Mouse (Mus musculus): Measurements from ENCODE around the gene Pla2g2f. TPM values are rescaled to one million over a fixed set of nuclear protein-coding genes. Genes with fewer than 3 reads are reported as not detected.

Pla2g2f gene
- total and polyA plus RNA-seq, 3 experiments: not detected

DNA sequence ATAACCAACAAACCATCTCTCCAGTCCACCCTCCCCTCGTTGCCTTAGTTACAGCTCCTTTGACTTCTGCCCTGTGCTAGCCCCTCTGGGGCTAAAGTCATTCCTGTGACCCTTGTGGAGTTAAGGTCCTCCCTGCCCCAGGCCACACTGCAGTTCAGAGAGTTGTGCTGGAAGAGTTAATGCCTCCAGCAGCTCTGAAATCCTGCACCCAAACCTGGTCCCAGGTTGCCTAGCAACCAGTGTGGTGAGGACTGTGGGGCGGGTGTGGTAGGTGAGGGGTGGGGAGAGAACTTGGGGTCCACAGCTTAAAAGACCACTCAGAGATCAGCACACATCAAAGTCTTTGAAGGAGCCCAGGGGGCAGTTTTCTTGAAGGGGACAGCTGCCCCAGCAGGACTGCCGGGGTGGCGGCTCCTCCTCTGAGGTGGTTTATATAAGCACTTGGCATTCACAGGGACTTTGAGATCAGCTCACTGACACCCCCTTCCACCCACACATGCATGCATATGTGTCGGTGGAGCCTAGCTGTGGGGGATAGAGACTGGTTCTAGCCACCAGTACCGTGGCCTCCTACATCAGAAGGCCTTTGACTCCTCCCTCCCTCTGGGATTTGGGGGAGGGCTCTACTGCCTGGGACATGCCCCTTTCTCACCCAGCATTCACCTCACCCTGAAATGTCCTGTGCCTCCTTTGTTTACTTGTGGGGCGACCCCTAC is 18.1 kb downstream of the Pla2g2f start:
- no peak overlapping the region for H3K4me3 ChIP-seq (replicated peaks in 1 of 3; ENCODE audit: low read depth in 2 of 3, low read length in 2 of 3, poor library complexity in 1 of 3)
- H3K79me2 ChIP-seq (replicated peaks; ENCODE audit: control insufficient read depth, extremely low read depth, insufficient read depth, poor library complexity, severe bottlenecking): no peaks in the 10 kb centered on the region
- dilution Hi-C loops (cut with MboI; ENCODE audit: extremely low pct_ligation_motif_present, extremely low pct_unique_long_range_greater_than_20kb, low sequenced_read_pairs) (no loop called here), in situ Hi-C loops (cut with MboI; ENCODE audit: low pct_ligation_motif_present, low pct_unique_long_range_greater_than_20kb, low sequenced_read_pairs) (no loop called here)
- H3K36me3 ChIP-seq (replicated peaks in 1 of 2; ENCODE audit: control insufficient read depth in 1 of 2, insufficient read depth in 1 of 2, low read length in 1 of 2): no peaks in the 10 kb centered on the region
- H3K4me1 ChIP-seq (ENCODE audit: control insufficient read depth in 1 of 2, insufficient read depth in 2 of 2): no peaks in the 10 kb centered on the region
- no peak overlapping the region for H3K27ac ChIP-seq (ENCODE audit: insufficient read depth, low read depth)
- no peak overlapping the region for H3K9ac ChIP-seq (ENCODE audit: insufficient read depth, low read depth)
- TF ChIP-seq SIN3A (IDR thresholded peaks at IDR 0.05; ENCODE audit: low read length): no peak
- no peak for TF ChIP-seq TBP (conservative IDR thresholded peaks at IDR 0.05; ENCODE audit: low read depth, low read length)
- no peak for TF ChIP-seq SMC3 (IDR thresholded peaks at IDR 0.05; ENCODE audit: low read depth, low read length)
- TF ChIP-seq ZNF384 (IDR thresholded peaks at IDR 0.05; ENCODE audit: low read depth, low read length): no peak
- TF ChIP-seq MAX (IDR thresholded peaks at IDR 0.05; ENCODE audit: low read length): no peak
- TF ChIP-seq IRF4 (IDR thresholded peaks at IDR 0.05; ENCODE audit: low read depth, low read length): no peak
- no peak for TF ChIP-seq ZKSCAN1 (IDR thresholded peaks at IDR 0.05; ENCODE audit: borderline replicate concordance, low read depth, low read length)
- no peak for TF ChIP-seq MYC (IDR thresholded peaks at IDR 0.05; ENCODE audit: low read depth, low read length)
- TF ChIP-seq MXI1 (IDR thresholded peaks at IDR 0.05; ENCODE audit: low read depth, low read length): no peak
- TF ChIP-seq ZC3H11A (IDR thresholded peaks at IDR 0.05; ENCODE audit: low read depth, low read length): no peak
- no peak for TF ChIP-seq CHD2 (IDR thresholded peaks at IDR 0.05; ENCODE audit: low read length)
- TF ChIP-seq CTCF (conservative IDR thresholded peaks at IDR 0.05 in 1 of 2, IDR thresholded peaks at IDR 0.05 in 1 of 2; ENCODE audit: low read depth in 2 of 2, low read length in 2 of 2): no peak
- no peak for TF ChIP-seq TCF12 (IDR thresholded peaks at IDR 0.05; ENCODE audit: low read depth, low read length)
- peaks cover 5% of the 10 kb centered on the region for H3K9me3 ChIP-seq (replicated peaks; ENCODE audit: low read length)
- peaks cover 96% of the 10 kb centered on the region for H3K27me3 ChIP-seq (replicated peaks)
- no peak for DNase-seq (ENCODE audit: extremely low read depth)
- no peak overlapping the region for H3K4me2 ChIP-seq (ENCODE audit: insufficient read depth, low read depth, poor library complexity, severe bottlenecking)

DNA sequence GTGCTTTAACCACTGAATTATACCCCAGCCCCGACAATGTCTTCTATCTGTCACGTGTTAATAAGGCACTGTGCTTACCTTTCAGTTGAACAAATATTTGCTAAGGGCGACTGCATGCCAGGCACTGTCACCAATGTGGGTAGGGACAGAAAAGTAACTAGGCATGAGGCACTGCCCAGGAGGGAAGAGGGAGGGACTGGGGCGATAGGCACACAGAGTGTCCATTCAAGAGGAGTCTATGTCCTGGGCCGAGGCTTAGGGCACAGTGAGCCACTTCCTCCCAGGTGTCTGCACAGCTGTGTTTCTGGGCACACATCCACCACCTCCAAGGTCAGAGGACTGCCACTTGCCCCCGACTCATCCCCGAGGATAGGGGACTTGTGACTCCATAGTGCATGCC is 20.4 kb downstream of the Pla2g2f start, which contains the start of gene Ubxn10:
Gene Ubxn10, minus strand, starts transcription at position 137 of the 400 bp plus-strand sequence.
- H3K9me3 ChIP-seq (replicated peaks; ENCODE audit: low read length): peaks cover 14% of the 10 kb centered on the region
- no peak within 1 kb of the TSS for H3K9ac ChIP-seq (ENCODE audit: insufficient read depth, low read depth)
- DNase-seq (ENCODE audit: extremely low read depth): no peak
- TF ChIP-seq RCOR1 (conservative IDR thresholded peaks at IDR 0.05; ENCODE audit: low read depth, low read length): no peak
- TF ChIP-seq SMC3 (IDR thresholded peaks at IDR 0.05; ENCODE audit: low read depth, low read length): no peak
- TF ChIP-seq USF2 (conservative IDR thresholded peaks at IDR 0.05; ENCODE audit: low read depth, low read length): no peak
- no peak for TF ChIP-seq MYC (IDR thresholded peaks at IDR 0.05; ENCODE audit: low read depth, low read length)
- no peak for TF ChIP-seq ELF1 (IDR thresholded peaks at IDR 0.05; ENCODE audit: low read depth, low read length)
- H3K4me3 ChIP-seq (replicated peaks in 1 of 3; ENCODE audit: low read depth in 2 of 3, low read length in 2 of 3, poor library complexity in 1 of 3): no peak within 1 kb of the TSS
- no peak within 1 kb of the TSS for H3K27ac ChIP-seq (ENCODE audit: insufficient read depth, low read depth)
- dilution Hi-C loops (cut with MboI; ENCODE audit: extremely low pct_ligation_motif_present, extremely low pct_unique_long_range_greater_than_20kb, low sequenced_read_pairs) (no loop called here), in situ Hi-C loops (cut with MboI; ENCODE audit: low pct_ligation_motif_present, low pct_unique_long_range_greater_than_20kb, low sequenced_read_pairs) (no loop called here)
- no peaks in the 10 kb centered on the region for H3K4me1 ChIP-seq (ENCODE audit: control insufficient read depth in 1 of 2, insufficient read depth in 2 of 2)
- H3K4me2 ChIP-seq (ENCODE audit: insufficient read depth, low read depth, poor library complexity, severe bottlenecking): no peak within 1 kb of the TSS
- H3K79me2 ChIP-seq (replicated peaks; ENCODE audit: control insufficient read depth, extremely low read depth, insufficient read depth, poor library complexity, severe bottlenecking): no peaks in the 10 kb centered on the region
- H3K27me3 ChIP-seq (replicated peaks): peaks cover 96% of the 10 kb centered on the region
- H3K36me3 ChIP-seq (replicated peaks in 1 of 2; ENCODE audit: control insufficient read depth in 1 of 2, insufficient read depth in 1 of 2, low read length in 1 of 2): no peaks in the 10 kb centered on the region
